Mouse (Mus musculus) brain, adult 2 months (tissue): ENCODE measurements around the gene Lonp1.
A peak's percentile ranks its signal among the peaks of the same experiment; 100 is the strongest.
"Not testable (repeated sequence)": the region's sequence is repeated elsewhere in the genome, so short reads cannot be mapped to it uniquely, and the experiment has no call there.

Source experiments
- DNase-seq: peaks from one replicate; pipeline ENCODE4 v3.0.0; 2011; ENCODE audit warnings: low read depth, low spot score

Lonp1 gene

DNA sequence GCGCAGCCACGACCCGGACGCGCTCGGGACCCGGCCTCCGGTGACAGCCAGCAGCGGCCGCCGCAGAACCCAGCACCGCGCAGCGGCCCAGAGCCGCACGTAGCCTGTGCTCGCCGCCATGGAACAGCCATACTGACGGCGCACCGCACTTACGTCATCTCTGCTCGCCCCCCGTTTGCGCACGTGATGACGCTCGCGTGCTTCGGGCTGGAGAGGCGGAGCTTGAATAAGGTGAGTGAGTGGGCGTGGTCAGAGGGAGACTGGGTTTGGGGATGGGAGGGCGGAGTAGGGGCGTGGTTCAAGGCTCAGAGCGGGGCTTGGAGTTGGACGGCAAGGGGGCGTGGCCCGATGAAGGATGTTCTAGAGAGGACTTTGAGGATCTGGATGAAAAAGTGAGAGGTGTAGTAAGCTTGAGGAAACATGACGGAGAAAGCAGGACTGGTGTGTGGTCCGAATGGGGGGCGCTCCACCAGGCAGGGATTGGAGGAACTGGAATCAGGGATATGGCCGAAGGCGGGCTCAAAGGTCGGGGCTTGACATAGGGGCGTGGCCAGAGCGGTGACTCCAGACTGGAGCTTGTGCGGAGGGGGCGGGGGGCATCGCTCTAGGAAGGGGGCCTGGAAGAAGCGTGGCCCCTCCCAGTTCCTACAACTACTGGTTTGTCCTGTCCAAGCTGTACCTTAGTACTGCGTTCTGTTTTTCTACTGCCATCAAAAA is at the start of gene Lonp1:
Gene Lonp1 (minus strand): TSS at position 134 of the 717 bp plus-strand sequence.
- DNase-seq = peak; percentile 99

- no peak for DNase-seq
Observed at GRCm38 (mm10) chr17:56673647-56674416, 47.1 kb upstream of the Lonp1 start.

DNA sequence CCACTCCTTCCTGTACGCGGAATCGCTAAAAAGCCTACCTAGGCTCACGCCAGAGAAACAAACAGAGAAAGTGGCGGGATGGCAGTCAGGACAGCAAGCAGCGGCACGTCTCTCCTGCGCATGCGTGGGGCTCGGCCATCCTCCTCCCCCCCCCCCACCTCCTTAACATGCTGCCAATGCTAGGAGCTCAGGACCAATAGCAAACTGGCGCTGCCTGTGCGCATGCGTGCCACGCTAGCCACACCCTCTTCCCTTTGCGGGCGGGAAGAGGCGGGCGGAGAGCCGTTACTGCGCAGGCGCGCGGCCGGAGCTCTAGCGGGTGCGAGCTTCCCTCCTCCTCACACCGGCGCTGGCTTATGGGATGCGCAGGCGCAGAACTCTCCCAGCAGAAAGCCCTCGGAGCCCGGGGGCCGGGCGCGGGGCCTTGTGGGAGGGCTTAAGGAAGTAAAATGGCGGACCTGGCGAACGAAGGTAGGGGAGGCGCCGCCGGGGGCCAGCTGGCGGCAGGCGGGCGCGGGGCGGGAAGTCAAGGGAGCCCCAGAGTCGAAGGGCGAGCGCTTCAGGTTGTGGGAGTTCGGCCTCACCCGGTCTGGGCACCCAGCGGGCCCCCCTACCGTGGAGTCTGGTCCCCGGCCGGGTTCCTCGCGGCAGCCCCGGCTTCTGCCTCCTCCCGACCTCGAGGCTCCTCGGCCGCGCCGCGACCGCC is 46.4 kb upstream of the Lonp1 start, which contains the start of gene Ranbp3:
Gene Ranbp3 (plus strand): TSS at position 354 of the 706 bp plus-strand sequence.
- DNase-seq = peak; percentile 100

DNA sequence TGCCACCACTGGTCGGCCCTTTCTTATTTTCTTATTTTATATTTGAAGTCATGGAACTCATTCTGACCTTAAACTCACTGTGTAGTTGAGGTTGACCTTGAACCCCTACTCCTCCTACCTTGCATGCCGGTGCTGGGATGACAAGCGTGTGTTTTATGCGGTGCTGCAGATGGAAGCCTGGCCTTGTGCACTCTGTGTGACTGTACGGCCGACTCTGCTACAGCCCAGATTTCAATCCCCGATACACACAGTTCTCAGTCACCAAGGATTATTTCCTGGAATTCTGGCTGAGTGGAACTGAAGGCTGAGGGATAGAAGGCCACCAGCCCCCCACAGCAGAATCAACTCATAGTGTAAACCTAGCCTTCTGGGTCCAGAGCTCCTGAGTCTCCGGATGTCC is 43.1 kb upstream of the Lonp1 start:
- DNase-seq = no peak

GRCm38 (mm10) chr17:56668384-56669144 is 41.9 kb upstream of the Lonp1 start:
- peak; percentile 91 for DNase-seq

- no peak for DNase-seq
Observed at GRCm38 (mm10) chr17:56667591-56667990, 40.9 kb upstream of the Lonp1 start.

- no peak for DNase-seq
Observed at GRCm38 (mm10) chr17:56666384-56666783, 39.7 kb upstream of the Lonp1 start.

GRCm38 (mm10) chr17:56664333-56664732 is 37.6 kb upstream of the Lonp1 start:
- DNase-seq = no peak

GRCm38 (mm10) chr17:56663659-56664058 is 37.0 kb upstream of the Lonp1 start:
- DNase-seq = no peak

- no peak for DNase-seq
Observed at GRCm38 (mm10) chr17:56656171-56656570, 29.5 kb upstream of the Lonp1 start.

DNA sequence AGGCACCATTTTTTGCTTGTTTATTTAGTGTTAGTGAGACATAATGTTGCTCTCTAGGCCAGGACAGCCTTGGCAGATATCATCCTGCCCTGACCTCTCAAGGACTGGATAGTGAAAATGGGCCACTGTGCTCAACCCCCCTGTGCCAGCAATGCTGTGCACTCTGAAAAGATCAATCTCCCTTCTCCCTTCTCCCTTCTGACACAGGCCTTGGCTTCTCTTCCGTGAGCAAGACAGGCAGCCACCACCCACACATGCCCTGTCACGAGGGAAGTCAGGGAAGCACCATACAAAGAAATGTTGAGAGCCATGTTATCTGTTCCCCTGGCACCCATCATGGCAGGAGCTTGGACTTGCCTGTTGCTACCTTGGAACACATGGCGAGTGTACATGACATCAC is 28.6 kb upstream of the Lonp1 start:
- DNase-seq = no peak

- no peak for DNase-seq
Observed at GRCm38 (mm10) chr17:56654771-56655170, 28.1 kb upstream of the Lonp1 start.

GRCm38 (mm10) chr17:56651801-56652200 is 25.1 kb upstream of the Lonp1 start:
- DNase-seq = no peak

- no peak for DNase-seq
Observed at GRCm38 (mm10) chr17:56647546-56647945, 20.9 kb upstream of the Lonp1 start.

DNA sequence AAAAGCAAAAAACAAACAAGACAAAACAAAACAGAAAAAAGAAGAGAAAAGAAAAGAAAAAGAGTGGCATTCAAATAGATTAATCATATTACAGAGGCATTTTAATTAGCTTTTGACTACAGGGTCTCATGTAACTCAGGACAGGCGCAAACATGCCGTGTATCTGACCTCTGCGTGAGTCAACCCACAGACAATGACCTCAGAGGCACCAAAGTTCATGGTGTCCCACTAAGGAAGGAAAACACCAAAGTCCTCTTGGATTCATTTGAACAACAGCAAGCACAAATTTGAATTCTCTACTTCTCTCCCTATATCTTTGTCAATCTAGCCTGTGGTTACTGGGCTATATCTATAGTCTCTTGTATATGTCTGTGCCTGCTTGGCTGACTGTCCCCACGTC is 16.6 kb upstream of the Lonp1 start:
- no peak for DNase-seq

DNA sequence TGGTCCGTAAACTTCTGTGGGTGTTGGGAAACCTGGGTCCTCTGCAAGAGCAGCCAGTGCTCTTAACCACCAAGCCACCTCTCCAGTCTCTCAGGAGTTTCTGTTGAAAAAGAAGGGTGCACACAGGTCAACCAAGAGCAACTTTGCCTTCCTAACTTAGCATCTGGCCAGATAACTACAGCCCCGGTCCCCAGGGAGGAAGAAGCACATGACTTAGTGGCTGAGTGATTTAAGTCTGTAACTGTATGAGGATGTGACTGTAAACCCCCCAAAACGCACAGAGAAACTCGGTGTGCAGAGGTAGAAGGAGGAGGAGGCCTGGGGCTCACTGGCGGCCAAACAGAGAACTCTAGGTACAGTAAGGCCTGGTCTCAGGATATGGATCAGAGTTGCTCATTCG is 7.3 kb upstream of the Lonp1 start:
- no peak for DNase-seq

DNA sequence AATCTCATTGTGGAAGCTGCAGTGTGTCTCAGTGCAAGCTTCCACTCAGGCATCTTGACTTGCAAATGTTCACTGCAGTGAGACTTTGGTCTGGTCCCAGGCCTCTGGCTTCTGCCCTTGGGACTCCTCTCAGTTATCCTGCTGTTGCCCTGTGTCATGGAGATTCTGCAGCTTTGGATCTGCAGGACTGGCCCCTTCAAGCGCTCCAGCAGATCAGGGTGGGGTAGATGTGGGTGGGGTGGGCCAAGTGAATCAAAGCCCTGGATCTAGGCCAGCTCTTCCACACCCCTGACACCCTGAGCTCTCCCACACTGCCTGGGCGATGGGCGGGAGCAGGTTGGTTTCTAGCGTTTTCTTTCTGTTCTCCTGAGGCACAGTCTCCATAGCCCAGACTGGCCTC is 5.1 kb upstream of the Lonp1 start:
- no peak for DNase-seq

DNA sequence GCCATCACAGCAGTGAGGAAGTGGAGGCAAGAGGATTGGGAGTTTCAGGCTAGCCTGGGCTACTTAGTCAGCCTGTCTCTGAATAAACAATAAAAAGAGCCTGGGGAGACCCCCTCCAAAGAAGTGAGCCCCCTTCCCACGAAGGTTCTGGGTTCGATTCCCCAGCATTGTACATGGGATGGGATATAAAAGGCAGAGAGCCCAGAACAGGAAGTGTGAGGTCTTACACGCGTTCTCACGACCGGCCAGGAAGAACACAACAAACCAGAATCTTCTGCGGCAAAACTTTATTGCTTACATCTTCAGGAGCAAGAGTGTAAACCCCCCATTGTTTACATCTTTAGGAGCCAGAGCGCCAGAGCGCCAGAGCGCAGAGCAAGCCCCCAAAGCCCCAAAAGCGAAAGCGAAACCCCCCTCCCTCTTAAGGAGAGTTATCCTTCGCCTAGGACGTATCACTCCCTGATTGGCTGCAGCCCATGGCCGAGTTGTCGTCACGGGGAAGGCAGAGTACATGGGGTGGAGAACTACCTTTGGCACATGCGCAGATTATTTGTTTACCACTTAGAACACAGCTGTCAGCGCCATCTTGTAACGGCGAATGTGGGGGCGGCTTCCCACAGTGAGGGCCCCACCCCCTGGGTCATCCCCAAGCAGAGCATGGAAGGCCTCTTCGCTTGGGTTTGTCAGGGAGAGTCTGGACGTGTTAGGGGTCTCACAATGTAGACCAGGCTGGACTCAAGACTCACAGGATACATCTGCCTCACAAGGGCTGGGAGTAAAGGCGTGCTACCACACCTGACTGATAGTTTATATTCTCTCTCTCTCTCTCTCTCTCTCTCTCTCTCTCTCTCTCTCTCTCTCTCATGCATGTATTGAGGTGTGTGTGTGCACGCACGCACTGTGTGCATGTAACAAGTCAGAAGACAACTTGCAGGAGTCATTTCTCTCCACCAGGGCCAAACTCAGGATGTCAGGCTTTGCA is 3.4 kb upstream of the Lonp1 start:
- DNase-seq = not testable (repeated sequence)

DNA sequence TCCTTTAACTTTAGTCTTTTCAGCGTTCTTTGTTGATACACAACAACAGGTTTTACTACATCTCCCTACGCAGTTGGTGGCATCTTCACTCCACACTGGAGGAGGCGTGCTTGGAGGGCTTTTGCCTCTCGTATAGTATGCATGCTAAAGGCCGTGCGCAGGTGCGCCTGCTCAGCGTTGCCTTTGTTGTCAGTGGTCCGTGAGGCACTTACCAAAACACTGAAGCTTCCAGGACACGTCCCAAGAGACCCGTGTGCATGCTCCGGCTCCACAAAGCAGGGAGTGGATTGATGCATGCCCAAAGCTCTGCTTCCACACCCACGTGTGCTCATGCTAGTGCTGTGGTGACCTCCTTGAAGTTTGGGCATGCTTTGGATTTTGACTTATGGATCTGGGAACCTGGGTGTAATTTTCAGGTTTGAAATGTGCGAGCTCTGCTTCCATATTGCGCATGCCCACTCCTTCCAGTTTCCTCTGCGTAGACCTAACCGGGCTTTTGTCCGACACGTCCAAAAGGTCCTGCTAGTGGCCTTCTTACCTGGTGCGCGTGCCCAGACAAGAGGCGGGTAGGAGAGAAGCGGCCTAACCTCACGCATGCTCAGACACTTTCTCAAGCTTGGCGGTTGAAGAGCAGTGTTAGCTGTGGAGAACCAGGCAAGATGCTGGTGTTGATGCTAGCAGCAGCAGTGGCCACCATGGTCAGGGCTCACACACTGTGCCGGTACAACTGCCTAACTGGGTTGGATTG is 1.0 kb upstream of the Lonp1 start, which contains the start of gene Catsperd:
Gene Catsperd (plus strand): TSS at position 614 of the 748 bp plus-strand sequence.
- DNase-seq = peak; percentile 68

- DNase-seq = no peak
Observed at GRCm38 (mm10) chr17:56626260-56626659, 427 bp downstream of the Lonp1 start.
